Mouse (Mus musculus): ENCODE data around the gene Prkag1.
A peak's percentile ranks its signal among the peaks of the same experiment; 100 is the strongest.

Gene Prkag1

DNA sequence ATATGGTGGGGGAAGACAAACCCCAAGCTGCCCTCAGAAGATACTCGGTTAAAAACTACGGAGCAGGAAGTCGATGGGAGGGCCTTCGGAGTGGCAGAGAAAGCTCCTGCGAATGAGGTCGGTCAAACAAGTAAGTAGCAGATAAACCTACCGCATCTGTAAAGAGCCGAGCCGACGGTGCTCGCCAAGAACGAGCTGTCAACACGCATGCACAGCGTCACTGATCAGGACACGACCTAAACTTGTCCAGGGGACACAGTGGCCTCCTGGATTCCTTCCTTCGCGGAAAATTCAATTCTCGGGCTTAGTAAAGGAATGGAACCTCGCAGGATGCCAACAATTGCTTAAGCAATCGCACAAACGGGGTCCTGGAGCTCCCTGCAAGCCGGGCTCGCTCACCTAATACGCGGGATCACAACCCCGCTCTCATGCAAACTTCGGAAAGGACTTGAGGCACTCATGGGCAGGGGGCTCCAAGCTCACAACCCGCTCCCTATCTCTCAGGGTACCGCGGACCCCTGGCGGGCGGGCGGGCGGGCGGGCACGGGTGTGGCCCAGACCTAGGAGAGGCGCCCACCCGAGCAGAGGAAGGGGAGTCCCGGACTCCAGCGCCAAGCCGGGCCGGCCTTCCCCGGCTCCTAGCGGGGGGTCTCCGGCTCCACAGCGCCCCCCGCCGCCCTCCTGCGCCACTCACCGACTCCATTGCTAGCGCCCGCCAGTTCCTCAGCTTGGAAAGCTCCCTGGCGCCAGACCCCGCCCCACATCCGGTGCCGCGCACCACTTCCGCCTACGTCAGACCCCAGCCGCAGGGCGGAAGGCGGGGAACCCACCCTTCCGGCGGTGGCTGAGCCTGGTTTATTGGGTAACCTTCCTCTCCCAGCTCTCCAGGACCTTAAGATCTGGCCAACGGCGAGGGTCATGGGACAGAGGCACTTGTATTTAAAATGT is at the start of gene Prkag1:
Gene Prkag1, minus strand, starts transcription at position 786 of the 948 bp plus-strand sequence.
- peak; percentile 93 for DNase-seq (ENCODE audit: low read depth, low spot score)

DNA sequence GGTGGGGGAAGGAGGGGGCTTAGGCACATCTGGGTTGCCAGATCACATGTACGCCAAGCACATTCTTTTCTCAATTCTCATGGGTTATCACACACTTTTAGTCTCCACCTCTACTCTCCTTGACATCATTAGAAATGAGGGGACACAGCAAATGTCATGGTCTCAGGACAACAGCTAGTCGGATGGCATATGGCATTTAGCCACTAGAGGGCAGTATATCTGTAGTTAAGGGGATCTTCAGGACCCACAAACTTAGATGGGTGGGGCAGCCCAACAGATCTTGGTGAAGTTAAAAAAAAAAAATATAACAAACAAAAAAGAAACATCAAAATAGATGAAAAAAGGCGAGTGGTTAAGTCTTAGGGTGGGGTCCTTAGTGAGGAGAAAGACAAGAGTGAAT is 46.0 kb upstream of the Prkag1 start:
- peak; percentile 69 for DNase-seq (ENCODE audit: low read depth, low spot score)

GRCm38 (mm10) chr15:98871916-98872888 is 40.9 kb upstream of the Prkag1 start:
- peak; percentile 93 for DNase-seq (ENCODE audit: low read depth, low spot score)

DNA sequence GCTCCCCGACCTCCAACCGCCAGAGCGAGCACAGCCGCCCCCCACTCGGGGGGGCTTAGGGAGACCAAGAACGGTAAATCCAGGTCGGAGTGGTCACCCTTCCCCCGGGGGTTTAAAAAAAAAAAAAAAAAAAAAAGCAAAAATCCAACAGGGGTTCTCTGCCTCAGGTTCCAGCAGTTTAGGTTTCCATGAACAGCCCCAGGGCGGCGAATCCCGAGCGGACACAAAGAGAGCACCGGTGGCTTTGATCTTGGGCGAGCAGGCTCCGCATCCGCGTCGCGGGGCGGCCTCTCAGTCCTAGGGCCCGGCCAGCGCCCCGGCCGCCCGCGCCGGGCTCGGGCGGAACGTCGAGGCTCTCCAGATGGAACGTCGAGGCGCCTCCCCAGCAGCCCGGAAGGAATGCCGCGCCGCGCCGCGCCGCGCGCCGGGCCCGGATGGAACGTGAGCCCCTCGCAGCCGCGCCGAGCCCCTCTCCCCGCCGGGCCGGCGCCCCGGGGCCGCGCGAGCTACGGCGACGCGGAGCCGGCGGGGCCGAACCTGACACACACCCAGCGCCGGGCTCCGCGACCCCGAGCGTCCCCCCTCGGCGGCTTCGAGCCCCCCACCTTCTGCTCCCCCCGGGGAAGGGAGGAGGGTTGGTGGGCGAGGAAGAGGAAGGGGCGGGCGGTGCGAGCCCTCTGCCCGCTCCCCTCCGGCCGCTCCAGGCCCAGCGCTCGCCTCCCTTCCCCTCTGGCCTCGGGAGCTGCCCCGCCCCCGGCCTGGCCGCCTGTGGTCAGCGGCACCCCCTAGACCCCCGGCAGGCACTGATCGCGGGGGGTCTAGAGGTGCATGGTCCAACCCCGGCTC is 40.0 kb upstream of the Prkag1 start, which contains the start of gene Kmt2d:
Gene Kmt2d, minus strand, starts transcription at position 135 of the 846 bp plus-strand sequence.
- no peak for DNase-seq (ENCODE audit: low read depth, low spot score)

DNA sequence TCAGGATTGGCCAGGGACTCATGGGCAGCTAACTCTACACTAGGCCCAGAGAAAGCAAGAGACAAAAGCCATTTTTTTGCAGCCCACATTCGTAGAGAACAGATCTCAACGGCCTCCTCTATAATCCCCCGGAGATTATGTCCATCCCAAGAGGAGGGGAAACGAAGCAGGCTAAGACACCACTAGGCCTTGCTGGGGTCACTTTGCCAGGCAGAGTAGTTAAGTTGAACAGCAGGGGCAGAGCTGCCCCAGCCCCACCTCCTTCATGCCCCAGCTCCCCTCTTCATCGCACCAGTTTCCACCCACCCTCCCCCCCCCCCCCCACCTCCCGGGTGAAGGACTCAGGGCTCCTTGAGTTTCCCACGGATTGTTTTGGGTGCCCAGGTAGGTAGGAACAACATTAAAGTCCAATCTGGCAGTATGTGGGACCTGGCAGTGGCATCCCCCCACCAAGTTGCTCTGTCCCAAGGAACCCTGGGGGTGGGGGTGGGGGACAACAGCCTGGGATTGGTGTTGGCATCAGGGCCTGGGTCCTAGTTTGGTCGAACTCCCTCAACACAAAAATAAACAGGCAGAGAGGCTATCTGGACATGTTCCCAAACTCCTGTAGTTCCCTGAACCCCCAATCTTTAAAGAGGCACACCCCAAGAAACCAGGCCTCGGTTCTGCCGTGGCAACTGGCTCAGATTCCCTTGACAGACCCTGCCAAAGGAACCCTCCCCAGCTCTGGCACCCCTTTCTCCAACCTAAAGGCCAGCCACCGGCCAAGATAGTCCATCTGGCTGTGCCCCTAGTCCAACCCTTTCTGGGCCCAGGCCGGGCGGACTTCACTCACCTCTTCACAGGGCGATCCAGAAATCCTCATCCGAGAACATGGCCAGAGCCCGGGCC is 39.1 kb upstream of the Prkag1 start:
- DNase-seq (ENCODE audit: low read depth, low spot score), result no peak

DNA sequence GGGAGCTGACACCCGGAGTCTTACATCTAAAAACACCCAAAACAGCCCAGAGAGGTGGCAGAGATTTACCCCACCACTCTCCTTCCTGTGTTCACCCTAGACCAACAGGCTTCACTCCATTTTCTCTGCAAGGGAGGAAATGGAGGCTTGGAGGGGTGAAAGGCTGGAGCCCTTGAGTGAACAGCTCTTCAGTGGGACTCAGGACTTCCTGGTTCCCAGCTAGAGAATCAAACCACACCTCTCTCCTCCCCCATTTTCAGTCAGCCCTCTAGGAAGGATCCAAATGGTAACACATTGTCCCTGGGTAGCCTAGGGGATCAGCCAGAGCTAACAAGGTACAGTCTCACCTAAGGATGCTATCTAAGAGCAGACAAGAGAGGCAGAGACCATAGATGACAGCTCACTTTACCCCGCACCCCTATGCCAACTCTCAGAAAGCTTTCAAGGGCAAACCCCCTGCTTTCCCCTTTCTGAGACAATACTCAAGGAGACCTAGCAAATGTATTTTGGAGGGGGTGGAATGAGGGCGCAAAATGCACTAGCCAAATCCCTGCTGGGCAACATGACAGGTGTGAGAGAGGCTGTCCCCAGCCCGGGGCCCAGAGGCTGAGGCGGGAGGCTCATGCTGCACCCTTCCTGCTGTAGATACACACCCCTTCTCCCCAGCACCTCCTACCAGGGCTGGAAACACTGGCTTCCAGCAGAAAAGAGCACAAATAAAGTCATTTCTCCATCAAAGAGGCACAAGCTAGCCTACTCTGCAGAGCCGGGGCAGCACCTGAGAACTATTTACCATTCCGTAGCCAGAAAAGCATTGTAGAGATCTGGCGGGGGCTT is 38.2 kb upstream of the Prkag1 start:
- no peak for DNase-seq (ENCODE audit: low read depth, low spot score)

DNA sequence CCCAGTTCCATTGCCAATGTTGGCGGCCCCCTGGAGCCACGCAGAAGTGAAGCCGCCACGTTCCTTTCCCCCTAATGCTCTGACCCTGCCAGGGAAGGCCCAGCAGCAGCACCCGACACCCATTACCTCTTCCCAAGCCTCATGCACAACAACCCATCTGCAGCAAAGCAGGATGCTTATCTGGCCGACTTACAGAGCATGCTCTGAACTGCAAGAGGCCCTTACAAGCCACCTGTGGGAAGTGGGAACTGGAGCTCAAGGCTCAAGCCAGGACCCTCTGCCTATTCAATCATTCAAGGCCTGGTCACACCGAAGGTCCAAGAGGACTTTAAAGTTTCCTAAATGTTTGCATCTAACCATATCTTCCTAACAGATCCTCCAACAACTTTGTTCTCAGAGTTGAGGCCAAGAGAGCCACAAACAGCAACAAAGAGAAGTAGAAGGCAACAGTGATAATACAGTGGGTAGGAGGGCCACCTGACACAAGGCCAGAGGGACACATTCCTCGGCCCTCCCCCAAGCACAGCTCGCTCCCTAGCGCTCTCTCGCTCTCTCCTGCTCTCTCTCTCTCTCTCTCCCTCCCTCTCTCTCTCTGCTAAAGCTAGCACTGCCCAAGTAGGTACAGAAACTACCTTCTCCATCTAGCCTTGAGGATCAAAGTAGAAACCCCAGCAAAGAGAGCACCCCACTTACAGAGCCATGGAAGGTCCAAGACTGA is 37.2 kb upstream of the Prkag1 start:
- DNase-seq (ENCODE audit: low read depth, low spot score), result no peak

- peak; percentile 63 for DNase-seq (ENCODE audit: low read depth, low spot score)
Observed at GRCm38 (mm10) chr15:98867321-98867720, 36.0 kb upstream of the Prkag1 start.

GRCm38 (mm10) chr15:98866501-98866900 is 35.2 kb upstream of the Prkag1 start:
- no peak for DNase-seq (ENCODE audit: low read depth, low spot score)

DNA sequence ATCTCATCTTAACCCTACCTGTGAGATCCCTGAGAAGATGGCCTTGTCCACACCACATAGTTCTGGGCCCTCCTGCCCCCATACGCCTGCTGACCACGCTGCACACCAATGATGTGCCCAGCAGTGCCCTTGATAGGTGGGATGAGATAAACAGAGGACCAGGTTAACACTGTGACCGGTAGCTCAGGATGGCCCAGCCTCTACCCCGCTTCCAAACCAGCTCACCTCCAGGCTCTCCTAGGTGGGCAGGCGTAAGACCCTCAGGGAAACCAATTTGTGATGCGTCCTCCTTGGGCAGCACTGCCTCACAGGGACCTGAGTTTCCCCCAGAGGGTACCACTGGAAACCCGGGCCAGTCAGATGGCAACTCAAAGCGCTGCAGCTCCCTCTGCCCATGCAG is 34.5 kb upstream of the Prkag1 start:
- DNase-seq (ENCODE audit: low read depth, low spot score), result no peak

GRCm38 (mm10) chr15:98864951-98865350 is 33.6 kb upstream of the Prkag1 start:
- no peak for DNase-seq (ENCODE audit: low read depth, low spot score)

- no peak for DNase-seq (ENCODE audit: low read depth, low spot score)
Observed at GRCm38 (mm10) chr15:98863451-98863958, 32.2 kb upstream of the Prkag1 start.

DNA sequence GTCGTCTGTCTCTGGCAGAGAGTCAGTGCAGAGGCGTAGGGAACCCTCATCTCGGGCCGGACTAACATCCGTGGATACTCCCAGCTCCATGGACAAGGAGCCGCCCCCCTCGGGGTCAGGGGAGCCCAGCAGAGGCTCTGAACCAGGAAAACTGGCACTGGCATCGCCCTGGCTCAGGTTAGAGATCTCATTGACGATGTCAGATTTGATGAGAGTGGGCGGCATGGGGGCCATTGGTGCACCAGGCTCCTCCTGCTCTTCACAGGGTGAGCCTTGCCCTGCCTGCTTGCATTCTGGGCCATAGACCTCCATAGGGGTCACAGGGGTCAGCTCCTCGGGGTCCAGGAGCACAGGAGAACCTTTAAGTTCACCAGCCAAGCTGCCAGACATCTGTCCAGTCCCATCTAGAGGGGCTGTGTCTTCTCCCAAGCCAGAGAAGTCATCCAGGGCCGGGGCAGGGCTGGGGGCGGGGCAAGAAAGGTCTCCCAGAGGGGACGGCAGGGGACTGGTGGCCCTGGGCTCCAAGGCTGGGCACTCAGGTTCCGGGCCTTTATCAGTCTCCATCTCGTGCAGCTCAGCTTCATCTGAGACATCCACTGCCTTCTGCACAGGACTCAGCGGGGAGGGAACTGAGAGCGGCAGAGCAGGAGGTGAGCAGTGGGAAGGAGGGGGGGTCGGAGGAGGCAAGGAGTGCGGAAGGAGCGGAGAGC is 30.5 kb upstream of the Prkag1 start:
- no peak for DNase-seq (ENCODE audit: low read depth, low spot score)

GRCm38 (mm10) chr15:98860921-98861320 is 29.6 kb upstream of the Prkag1 start:
- DNase-seq (ENCODE audit: low read depth, low spot score), result no peak

DNA sequence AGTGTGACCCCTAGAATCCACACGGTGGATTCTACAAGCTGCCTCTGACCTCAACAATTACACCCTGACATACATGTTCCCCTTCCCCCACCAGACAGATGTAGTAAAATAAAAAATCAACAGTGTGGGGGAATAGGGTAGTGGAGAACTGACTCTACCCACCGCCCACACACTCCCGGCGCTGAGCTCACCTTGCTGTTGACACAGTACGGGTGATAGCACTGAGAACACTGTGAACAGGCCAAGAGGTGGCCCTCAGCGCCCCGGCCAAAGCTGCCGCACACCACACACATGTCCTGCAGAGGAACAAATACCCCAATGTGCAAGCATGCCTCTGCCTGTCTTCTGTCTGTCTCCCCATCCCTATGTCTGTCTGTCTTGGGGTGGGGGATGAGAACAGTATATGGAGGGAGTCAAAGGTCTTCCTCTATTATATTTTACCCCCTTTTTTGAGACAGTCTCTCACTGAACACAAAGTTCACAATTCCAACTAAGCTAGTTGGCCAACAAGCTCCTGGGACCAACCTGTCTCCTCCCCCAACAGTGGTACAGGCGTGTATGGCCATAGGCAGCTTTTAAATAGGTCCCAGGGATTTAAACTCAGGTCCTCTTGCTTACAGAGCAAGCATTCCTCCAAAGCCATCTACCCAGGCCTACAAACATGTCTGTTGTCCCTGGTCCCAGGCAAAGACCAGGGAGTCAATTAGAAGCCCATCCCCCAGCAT is 28.2 kb upstream of the Prkag1 start:
- DNase-seq (ENCODE audit: low read depth, low spot score), result no peak

GRCm38 (mm10) chr15:98854214-98854613 is 22.9 kb upstream of the Prkag1 start:
- DNase-seq (ENCODE audit: low read depth, low spot score), result no peak

All from skeletal muscle tissue, adult 2 months (tissue).